Mouse (Mus musculus) left cerebral cortex, adult 11 months (tissue): ENCODE data around the gene Inmt.

ENCODE experiments used
- DNase-seq: peaks from one replicate; pipeline ENCODE4 v3.0.0; 2022; ENCODE audit warnings: low spot score

Inmt gene

DNA sequence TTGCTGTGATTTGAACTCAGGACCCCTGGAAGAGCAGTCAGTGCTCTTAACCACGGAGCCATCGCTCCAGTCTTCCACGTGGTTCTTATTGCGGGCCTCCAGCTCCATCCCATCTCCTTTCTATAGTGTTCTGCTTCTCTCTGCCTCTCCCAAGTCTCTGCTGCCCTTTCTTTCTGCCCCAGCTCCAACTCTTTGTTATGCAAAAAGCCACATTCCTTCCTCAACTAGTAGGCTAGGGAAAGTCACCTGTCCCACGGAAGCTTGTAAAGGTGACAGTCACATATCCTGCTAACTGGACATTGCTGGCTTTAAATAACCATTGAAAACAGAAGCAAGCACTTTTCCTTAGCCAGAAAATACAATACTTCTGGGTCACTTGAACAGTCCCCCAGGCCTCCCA lies 5.0 kb downstream of the Inmt start:
- DNase-seq, result no peak

DNA sequence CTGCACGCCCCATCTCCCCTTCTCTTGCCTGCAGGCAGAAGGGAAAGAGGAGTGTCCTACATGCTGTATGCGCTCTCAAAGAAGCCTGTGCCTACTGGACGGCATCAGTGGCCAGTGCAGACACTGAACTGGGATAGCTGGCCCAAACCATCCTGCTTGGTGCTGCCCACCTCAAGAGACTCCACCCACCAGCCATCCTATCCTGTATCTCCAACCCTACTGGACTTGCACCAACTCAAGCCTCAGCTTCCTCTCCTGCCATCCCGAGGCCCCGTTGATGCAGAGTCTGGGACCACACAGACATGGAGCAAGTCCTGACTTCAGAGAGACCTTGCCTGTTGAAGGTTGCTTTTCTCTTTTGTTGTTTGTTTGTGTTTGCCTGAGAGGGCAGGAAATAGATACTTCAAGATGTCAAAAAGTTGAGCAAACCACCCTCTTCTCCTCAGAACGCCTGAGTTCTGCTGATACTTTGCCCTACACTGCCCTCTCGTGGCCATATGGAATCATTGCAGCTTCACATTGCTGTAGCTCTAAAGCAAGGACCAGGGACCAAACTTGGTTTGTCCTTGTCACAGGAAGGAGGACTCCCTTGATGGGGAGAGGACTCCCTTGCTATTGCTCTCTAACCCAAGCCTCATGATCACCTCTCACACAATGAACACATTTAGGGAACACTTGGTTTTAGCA lies 7.9 kb downstream of the Inmt start:
- peak; percentile 42 for DNase-seq

DNA sequence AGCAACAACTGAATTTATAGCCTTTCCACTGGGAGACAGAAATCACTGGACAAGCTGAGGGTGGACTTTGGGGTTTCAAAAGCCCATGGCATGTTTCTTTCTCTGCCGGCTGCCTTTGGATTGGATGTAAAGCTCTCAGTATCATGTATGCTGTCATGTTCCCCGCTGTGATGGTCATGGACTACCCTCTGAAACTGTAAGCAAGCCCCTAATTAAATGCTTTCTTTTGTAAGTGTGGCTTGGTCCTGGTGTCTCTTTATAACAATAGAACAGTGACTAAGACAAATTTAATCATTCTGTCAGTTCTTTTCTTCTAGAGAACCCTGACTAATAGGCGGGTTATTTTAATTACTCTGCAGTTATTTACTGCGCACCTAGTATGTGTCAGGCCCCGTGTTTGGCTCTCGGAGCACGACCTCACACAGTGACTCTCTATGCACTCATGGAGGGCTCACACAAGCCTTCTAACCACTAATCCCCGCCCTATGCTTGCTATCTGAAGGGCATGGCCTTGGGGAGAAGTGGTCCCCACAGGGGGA lies 11.7 kb downstream of the Inmt start:
- DNase-seq, result no peak

DNA sequence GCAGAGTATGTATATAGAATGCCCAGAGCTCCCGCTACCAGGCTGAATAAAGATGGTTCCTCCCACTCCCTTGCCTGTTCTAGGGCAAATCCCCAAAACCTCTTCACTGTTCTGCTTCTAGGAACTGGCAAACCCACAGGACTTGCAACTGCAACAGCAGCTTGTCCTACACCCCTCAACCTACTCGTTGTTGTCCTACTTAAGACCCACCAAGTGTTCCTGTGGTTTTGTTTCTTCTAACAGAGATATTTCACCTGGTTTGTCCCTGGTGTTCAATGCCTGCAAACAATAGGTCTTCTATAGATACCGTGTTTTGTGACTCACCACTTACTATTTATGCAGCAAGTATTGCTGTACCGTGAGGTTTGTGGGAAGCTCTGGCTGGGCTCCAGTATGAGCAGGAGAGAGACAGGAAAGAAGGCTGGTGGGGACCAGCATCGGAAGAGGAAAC lies 13.5 kb downstream of the Inmt start:
- DNase-seq, result peak; percentile 53

DNA sequence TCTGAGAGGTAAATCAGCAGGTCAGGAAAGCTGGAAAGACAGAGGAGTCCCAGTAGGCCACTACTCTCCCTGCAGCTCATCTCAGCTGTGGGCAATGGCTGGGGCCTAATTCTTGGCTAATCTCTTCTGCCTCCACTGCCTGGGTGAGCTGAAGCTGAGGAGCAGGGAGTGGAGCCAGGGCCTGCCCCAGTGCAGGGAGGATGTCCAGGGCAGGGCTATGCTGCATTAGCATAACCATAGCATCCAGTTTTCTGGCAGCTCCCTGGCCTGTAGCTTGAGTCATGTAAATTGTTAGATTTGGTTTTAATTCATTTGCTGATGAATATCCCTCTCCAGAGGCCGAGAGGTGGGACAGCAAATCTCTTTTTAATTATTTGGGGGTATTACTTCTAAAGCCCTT lies 15.6 kb downstream of the Inmt start:
- DNase-seq, result no peak

DNA sequence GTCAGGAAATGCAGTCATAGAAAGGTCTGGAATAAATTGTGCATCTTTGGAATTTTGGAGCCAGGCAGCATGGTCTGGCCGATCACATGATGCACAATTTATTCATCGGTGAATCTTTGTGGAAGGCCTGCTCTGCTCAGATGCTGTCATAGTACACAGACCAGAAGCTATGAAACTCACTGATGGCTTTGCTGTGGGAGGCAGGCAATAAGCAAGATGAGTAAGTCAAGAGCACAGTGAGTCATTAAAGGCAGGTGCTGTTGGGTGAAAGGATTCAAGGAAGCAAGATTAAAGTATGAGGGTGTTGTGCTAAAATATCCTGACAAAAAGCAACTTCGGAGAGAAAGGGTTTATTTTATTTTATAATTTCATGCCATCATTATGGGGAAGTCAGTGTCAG lies 22.6 kb downstream of the Inmt start:
- peak; percentile 13 for DNase-seq

DNA sequence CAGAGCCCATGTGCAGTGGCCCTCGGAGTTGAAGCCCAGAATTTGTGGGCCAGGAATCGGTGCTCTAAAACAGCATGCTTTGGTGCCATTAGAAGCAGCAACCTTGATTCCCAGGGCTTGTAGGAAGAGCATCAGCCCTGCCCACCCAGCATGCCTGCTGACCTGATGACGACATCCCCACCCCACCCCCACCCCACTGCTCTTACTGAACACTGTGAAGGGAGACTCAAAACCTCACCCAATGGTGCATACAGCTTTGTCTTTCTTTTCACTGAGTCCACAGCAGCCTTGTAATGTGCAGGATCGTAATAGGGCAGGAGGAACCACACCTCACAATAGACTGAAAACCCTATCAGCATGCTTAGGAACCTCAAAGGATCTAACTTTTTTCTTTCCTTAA lies 28.7 kb downstream of the Inmt start:
- DNase-seq, result no peak

DNA sequence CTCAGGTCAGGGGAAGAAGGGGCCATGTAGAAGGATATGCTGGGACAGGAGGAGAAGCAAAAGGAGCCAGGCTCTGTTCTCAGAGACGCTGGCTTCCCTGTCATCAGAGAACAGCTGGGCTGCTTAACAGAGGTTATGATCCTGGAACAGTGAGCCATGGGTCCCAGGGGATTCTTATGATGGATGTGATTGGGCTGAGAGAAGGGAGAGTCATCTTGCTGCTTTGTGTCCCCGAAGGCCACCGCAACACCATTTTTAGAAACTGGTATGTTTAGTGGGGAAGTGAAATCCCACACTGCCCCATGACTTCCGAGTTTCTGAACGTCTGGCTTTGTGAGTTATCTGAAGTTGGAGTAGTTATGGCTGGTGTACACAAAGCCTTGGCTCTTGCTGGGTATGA lies 29.6 kb downstream of the Inmt start:
- DNase-seq, result no peak

DNA sequence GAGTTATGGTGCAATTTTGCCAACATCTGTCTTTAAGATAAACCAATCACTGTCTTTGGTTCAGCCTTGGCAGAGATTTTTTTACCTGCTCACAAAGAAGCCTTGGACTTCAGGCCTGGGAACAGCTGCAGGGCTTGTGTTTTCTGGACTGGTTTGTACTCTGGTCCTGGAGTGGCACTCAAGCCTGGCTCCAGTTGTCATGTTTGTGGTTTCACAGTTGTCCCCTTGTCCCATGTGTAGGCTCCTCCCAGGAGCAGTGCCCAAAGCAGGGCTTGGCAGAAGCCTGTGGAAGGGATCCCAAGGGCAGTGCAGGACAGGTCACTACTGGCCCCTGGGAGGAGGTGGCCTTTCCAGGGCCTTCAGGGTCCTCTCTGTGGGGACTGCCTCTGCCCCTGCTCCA lies 36.5 kb downstream of the Inmt start:
- DNase-seq, result no peak

DNA sequence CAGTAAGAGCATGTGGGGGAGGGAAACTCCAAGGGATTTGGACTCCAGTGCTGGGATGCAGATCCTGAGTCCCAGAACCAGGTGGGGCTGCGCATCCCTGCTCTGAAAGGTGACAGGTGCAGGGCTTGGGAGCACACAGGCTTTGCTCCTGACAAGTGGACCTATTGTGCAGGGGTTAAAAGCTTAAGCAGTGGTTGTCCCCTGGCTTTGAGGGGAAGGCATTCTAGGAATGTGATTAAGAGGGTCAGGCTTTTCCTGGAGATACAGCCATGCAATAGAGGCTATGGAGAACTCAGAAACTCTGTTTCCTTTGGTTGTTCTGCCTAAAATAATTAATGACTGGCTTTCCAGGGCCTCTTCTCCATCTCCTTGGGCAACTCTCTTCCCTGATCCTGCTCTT lies 41.4 kb downstream of the Inmt start:
- DNase-seq, result no peak

DNA sequence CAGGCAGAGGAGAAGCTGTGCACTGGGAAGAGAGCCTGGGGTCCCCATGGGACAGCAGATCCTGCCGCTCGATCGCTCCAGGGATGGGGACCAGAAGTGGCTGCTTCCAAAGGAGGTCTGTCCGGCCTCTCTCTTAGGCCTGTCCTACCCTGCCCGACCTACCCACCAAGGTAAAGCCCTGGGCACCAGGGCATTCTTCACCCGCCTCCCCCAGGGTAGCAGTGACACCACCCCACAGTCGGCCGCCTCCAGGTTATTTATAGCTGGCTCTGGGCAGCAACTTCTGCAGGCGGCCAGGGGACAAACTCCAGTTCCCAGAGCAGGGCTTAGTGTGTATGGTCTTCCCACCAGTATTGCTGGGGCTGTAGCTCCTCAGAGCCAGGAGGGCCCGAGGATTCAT lies 42.0 kb downstream of the Inmt start, which contains the start of gene Crhr2:
Gene Crhr2, minus strand, starts transcription at position 223 of the 400 bp plus-strand sequence.
- DNase-seq, result no peak

DNA sequence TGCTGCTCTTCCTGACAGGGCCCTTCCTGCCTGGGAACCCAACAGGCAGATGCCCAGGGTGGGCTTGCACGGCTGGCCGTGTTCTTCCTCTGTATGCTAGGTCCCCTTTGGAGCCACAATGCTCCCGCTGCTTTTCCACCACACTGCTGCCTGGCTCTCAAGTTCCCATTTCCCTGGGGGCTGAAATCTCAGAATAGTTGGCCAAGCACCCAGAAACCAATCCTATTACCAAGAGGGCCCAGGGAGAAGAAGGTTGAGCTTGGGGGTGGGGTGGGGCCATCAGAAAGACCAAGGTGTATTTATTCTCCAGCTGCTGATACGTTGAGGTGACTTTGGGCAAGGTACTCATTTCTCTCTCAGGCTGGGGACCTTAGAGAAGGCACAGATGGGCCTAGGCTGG lies 43.5 kb downstream of the Inmt start:
- no peak for DNase-seq

DNA sequence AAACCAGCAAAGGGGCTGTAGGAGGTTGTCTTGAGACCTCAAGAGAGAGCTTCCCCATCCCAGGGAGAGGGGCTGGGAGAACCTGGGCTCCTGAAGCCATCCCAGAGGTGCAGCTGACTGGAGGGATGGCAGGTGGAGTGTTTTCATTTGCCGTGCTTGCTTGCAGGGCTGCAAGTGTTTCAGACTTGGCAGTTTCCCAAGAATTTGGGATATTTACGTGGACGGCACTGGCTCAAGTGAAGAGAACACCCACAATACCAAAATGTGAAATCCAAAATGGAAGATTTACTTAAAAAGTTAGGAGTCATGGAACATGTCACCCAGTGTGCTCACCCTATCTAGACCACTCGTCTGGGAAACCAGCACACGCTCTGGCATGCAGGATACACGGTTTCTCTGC lies 44.2 kb downstream of the Inmt start:
- DNase-seq, result no peak

DNA sequence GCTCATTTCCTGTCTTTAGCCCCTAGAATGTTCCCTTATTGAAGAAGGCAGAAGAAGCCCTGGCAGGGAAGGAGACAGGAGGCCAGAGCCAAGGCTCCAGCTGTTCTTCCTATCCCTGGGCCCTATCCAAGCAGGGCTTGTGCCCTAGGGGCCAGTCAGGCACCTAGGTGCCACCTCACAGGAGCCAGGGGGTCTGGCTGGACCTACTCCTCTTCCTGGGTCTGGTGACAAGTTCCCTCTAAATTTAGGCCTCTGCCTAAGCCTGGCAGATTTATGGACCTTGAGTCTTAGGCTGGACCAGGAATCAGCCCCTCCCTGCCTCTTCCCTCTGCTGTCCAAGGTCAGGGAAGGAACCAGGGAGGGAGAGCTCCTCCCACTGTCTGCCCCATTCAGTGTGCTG lies 46.5 kb downstream of the Inmt start:
- DNase-seq, result no peak

DNA sequence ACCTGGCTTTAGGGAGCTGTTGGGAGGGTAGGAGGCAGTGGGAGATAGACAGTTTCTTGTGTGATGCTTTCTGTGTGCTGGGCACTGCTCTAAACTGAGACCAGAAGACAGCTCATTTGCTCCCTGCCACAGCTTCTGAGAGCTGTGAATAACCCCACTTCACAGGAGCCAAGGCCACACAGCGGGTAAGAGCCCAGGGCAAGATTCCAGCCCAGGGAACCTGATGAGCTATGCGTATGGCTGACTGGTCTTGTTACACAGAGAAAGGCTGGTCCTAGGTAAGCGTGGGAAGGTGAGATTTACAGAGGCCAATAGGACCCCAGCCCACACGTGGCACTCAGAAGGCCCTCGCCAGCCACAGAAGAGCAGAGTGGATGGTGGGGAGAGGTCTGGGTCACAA lies 48.3 kb downstream of the Inmt start:
- no peak for DNase-seq

DNA sequence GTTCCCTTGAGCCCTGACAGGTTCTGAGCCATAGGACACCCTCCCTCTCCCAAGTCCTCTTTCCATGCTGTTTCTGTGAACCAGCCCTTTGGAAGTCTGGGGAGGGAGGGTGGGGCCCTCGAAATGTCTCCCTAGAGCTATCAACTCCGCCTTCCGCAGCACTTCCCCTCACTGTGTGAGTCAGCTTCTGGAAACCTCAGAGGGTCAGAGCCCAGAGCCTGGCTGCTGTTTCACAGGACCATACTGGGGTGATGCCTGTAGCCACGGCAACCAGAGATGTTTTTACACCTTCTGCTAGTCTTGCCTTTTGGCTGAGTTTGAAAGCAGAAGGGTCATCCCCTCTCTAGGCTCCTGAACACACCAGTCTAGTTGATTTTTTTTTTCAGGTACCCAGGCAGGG lies 51.8 kb downstream of the Inmt start:
- no peak for DNase-seq
